Mouse (Mus musculus): ENCODE measurements around the gene Nlrp14. TPM values are rescaled to one million over a fixed set of nuclear protein-coding genes. Genes with fewer than 3 reads are reported as not detected.

Nlrp14 gene
- polyA plus RNA-seq (2014; fragmentation: Illumina TruSeq; extraction: RNeasy Lipid Tissue Mini Kit (QIAGEN cat#74804); ENCODE audit: low read depth, low replicate concordance) = not detected

DNA sequence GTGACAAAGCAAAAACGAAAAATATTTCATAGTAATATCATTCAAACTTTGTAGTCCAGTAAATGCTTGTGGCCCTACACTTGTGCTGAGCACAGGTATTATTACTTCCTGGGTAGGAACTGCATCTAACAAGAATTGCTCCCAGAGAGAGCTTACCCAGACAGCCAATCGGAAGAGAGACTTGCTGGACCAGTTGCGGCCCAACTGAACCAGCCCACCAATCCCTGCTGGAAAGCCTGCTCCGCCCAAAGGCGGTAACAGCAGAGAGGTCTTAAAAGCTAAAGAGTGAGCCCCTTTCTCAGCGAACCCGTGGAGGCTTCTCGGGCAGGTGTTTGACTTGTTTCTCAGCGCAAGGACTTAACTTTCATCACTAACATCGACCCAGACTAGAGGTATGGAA, at the start of gene Nlrp14:
Gene Nlrp14, plus strand, starts transcription at position 301 of the 400 bp plus-strand sequence.

DNA sequence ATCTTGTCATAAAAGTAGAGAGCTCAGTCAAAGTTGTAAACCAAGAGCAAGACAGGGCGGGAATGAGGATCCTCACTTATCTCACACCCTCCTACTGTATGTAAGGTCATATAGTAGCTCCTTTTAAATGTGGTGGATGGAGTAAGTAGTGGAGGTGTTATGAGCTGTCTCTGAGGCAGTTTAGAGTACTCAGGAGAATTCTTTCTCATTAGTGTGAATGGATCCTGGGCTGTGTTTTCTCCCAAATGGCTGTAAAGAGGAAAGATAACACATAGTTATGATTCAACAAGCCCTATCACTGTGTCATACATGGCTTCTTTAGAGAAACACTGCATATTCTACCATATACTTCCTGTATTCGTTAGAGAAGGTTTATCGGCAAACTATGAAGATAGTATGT, 35.8 kb upstream of the Nlrp14 start, which contains the start of gene Olfr715:
Gene Olfr715, minus strand, starts transcription at position 101 of the 400 bp plus-strand sequence.

DNA sequence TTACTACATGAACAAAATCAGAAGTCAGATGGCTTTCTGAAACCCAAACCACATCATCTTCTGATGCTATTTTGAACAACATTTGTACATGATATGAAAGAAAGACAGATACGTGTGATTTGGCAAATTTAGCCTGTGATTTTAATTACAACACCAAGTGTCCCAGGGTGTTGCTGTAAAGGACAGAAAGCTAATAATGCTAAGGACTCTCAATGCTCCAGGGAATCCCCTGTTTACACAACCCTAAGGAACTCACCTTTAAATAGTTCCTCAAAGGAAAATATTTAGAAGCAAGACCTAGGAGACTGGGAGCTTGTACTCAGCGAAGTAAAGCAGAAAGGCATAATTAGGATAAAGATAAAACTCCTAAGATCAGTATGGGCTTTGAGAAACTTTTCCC, 28.8 kb upstream of the Nlrp14 start, which contains the start of gene Olfr716:
Gene Olfr716, plus strand, starts transcription at position 301 of the 400 bp plus-strand sequence.

DNA sequence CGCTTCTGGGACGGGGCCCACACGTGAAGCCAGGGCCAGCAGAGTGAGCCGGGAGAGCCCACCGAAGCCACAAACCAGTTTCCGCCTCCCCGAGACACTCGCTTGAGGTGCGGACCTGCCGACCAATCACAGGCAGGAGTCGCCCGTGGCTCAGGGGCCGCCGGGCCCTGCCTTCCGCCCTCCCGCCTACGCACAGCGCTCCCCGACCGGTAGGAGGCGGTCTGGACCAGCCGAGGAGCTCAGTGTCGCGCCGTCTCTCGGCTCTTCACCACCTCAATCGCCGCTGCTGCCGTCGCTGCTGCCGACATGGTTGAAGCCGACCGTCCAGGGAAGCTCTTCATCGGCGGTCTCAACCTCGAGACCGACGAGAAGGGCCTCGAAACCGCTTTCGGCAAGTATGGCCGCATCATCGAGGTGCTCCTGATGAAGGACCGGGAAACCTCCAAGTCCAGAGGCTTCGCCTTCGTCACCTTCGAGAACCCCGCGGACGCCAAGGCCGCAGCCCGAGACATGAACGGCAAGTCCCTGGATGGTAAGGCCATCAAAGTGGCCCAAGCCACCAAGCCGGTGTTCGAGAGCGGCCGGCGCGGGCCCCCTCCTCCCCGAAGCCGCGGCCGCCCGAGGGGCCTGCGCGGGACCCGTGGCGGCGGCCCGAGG, 42.5 kb downstream of the Nlrp14 start, which contains the start of gene Rbmxl2:
Gene Rbmxl2, plus strand, starts transcription at position 242 of the 657 bp plus-strand sequence.

Other genes with a start within 250 kb of the Nlrp14 start
- gene Olfr709-ps1, start 234.8 kb upstream of the Nlrp14 start, polyA plus RNA-seq (2014; fragmentation: Illumina TruSeq; extraction: RNeasy Lipid Tissue Mini Kit (QIAGEN cat#74804); ENCODE audit: low read depth, low replicate concordance) = not detected
- gene Olfr710, start 218.7 kb upstream of the Nlrp14 start, polyA plus RNA-seq (2014; fragmentation: Illumina TruSeq; extraction: RNeasy Lipid Tissue Mini Kit (QIAGEN cat#74804); ENCODE audit: low read depth, low replicate concordance) = not detected
- gene Olfr6, start 203.1 kb upstream of the Nlrp14 start, polyA plus RNA-seq (2014; fragmentation: Illumina TruSeq; extraction: RNeasy Lipid Tissue Mini Kit (QIAGEN cat#74804); ENCODE audit: low read depth, low replicate concordance) = not detected
- gene Olfr711, start 191.5 kb upstream of the Nlrp14 start, polyA plus RNA-seq (2014; fragmentation: Illumina TruSeq; extraction: RNeasy Lipid Tissue Mini Kit (QIAGEN cat#74804); ENCODE audit: low read depth, low replicate concordance) = not detected
- gene Olfr2, start 160.9 kb upstream of the Nlrp14 start, polyA plus RNA-seq (2014; fragmentation: Illumina TruSeq; extraction: RNeasy Lipid Tissue Mini Kit (QIAGEN cat#74804); ENCODE audit: low read depth, low replicate concordance) = not detected
- not detected for gene Olfr713, start 135.8 kb upstream of the Nlrp14 start, polyA plus RNA-seq (2014; fragmentation: Illumina TruSeq; extraction: RNeasy Lipid Tissue Mini Kit (QIAGEN cat#74804); ENCODE audit: low read depth, low replicate concordance)
- gene Olfr714, start 96.0 kb upstream of the Nlrp14 start, polyA plus RNA-seq (2014; fragmentation: Illumina TruSeq; extraction: RNeasy Lipid Tissue Mini Kit (QIAGEN cat#74804); ENCODE audit: low read depth, low replicate concordance) = not detected
- gene Olfr17, start 73.8 kb upstream of the Nlrp14 start, polyA plus RNA-seq (2014; fragmentation: Illumina TruSeq; extraction: RNeasy Lipid Tissue Mini Kit (QIAGEN cat#74804); ENCODE audit: low read depth, low replicate concordance) = not detected
- not detected for gene Olfr715b, start 56.6 kb upstream of the Nlrp14 start, polyA plus RNA-seq (2014; fragmentation: Illumina TruSeq; extraction: RNeasy Lipid Tissue Mini Kit (QIAGEN cat#74804); ENCODE audit: low read depth, low replicate concordance)
- gene Olfr715, start 35.9 kb upstream of the Nlrp14 start, polyA plus RNA-seq (2014; fragmentation: Illumina TruSeq; extraction: RNeasy Lipid Tissue Mini Kit (QIAGEN cat#74804); ENCODE audit: low read depth, low replicate concordance) = not detected
- gene Olfr716, start 28.7 kb upstream of the Nlrp14 start, polyA plus RNA-seq (2014; fragmentation: Illumina TruSeq; extraction: RNeasy Lipid Tissue Mini Kit (QIAGEN cat#74804); ENCODE audit: low read depth, low replicate concordance) = not detected
- gene Rbmxl2, start 42.5 kb downstream of the Nlrp14 start, polyA plus RNA-seq (2014; fragmentation: Illumina TruSeq; extraction: RNeasy Lipid Tissue Mini Kit (QIAGEN cat#74804); ENCODE audit: low read depth, low replicate concordance) = not detected
- gene Syt9, start 203.7 kb downstream of the Nlrp14 start, polyA plus RNA-seq (2014; fragmentation: Illumina TruSeq; extraction: RNeasy Lipid Tissue Mini Kit (QIAGEN cat#74804); ENCODE audit: low read depth, low replicate concordance) = 3.1 TPM